Mouse (Mus musculus) monocyte, adult 2 months (primary cell): Measurements from ENCODE around the gene Vmn1r188.
"Not testable (repeated sequence)": the region's sequence is repeated elsewhere in the genome, so short reads cannot be mapped to it uniquely, and the experiment has no call there.

ENCODE experiments used
- DNase-seq, 2 experiments: peaks; one replicate each; pipeline ENCODE4 v3.0.0; 2022; ENCODE audit warnings: low spot score in 2 of 2, low read depth in 1 of 2

Vmn1r188 gene

GRCm38 (mm10) chr13:22049737-22050440 is 34.4 kb upstream of the Vmn1r188 start:
- DNase-seq, result no peak

- DNase-seq, result peak; percentile 77 to 83
Measured at GRCm38 (mm10) chr13:22050591-22051522, 33.4 kb upstream of the Vmn1r188 start.

GRCm38 (mm10) chr13:22051523-22051859 is 32.7 kb upstream of the Vmn1r188 start:
- DNase-seq, result no peak

GRCm38 (mm10) chr13:22053754-22054153 is 30.5 kb upstream of the Vmn1r188 start:
- no peak for DNase-seq

GRCm38 (mm10) chr13:22061422-22061821 is 22.8 kb upstream of the Vmn1r188 start:
- no peak for DNase-seq

- no peak for DNase-seq
Measured at GRCm38 (mm10) chr13:22063468-22063867, 20.8 kb upstream of the Vmn1r188 start.

- DNase-seq, result not testable (repeated sequence)
Measured at GRCm38 (mm10) chr13:22105724-22106123, 21.5 kb downstream of the Vmn1r188 start, which contains the start of gene Vmn1r189. Gene Vmn1r189, minus strand, starts transcription at chr13:22105824.

GRCm38 (mm10) chr13:22136495-22137293 is 52.5 kb downstream of the Vmn1r188 start:
- DNase-seq, result not testable (repeated sequence)
